Mouse (Mus musculus) ovary, postnatal 36 days (tissue): ENCODE data around the gene Gm21900.
A peak's percentile ranks its signal among the peaks of the same experiment; 100 is the strongest.
"Not testable (repeated sequence)": the region's sequence is repeated elsewhere in the genome, so short reads cannot be mapped to it uniquely, and the experiment has no call there.

Experiments
- DNase-seq: peaks from one replicate; pipeline ENCODE4 v3.0.0; 2022; ENCODE audit warnings: low spot score, mixed read lengths

The Gm21900 gene

GRCm38 (mm10) chrY:10616061-10616460 is at the start of gene Gm21900:
Gene Gm21900 (plus strand): TSS chrY:10616361.
- DNase-seq = not testable (repeated sequence)

GRCm38 (mm10) chrY:10643516-10643915 is 27.4 kb downstream of the Gm21900 start:
- peak; percentile 6 for DNase-seq
